Mouse (Mus musculus): ENCODE measurements around the gene Stum. TPM values are rescaled to one million over a fixed set of nuclear protein-coding genes. Genes with fewer than 3 reads are reported as not detected.

Stum gene
- polyA plus RNA-seq, 1 experiment from 2014 or later: 1.0 TPM

- Histone ChIP-seq H3K4me2 (replicated peaks; ENCODE audit: low read depth, low read length) (no peak overlapping the region), H3K27me3 (ENCODE audit: control insufficient read depth, insufficient read depth, low read length) (no peaks in the 10 kb centered on the region), H3K36me3 (ENCODE audit: control insufficient read depth, insufficient read depth, low read length) (no peaks in the 10 kb centered on the region), H3K9me3 (ENCODE audit: control insufficient read depth, low read length) (no peaks in the 10 kb centered on the region), H3K9ac (ENCODE audit: low read depth, low read length) (no peak overlapping the region), H3K27ac (ENCODE audit: low read depth, low read length) (no peak overlapping the region), H3K4me1 (replicated peaks; ENCODE audit: control insufficient read depth, insufficient read depth, low read length) (peaks cover 5% of the 10 kb centered on the region; the same call in 1 of the 2 replicates), H3K4me3 (ENCODE audit: low read depth, low read length) (no peak overlapping the region)
- 44% methylated on average over 11 of the region's 11 CpGs for WGBS
- DNase-seq (ENCODE audit: low spot score) (peak; percentile 83), ATAC-seq (ENCODE audit: low FRiP score) (no peak)
These were observed 61.1 kb downstream of the Stum start for GRCm38 (mm10) chr1:180422076-180422828.

- Histone ChIP-seq H3K4me2 (replicated peaks; ENCODE audit: low read depth, low read length) (no peak overlapping the region), H3K4me3 (ENCODE audit: low read depth, low read length) (no peak overlapping the region), H3K27ac (ENCODE audit: low read depth, low read length) (no peak overlapping the region), H3K27me3 (ENCODE audit: control insufficient read depth, insufficient read depth, low read length) (no peaks in the 10 kb centered on the region), H3K36me3 (ENCODE audit: control insufficient read depth, insufficient read depth, low read length) (no peaks in the 10 kb centered on the region), H3K9ac (ENCODE audit: low read depth, low read length) (no peak overlapping the region), H3K4me1 (replicated peaks; ENCODE audit: control insufficient read depth, insufficient read depth, low read length) (peaks cover 5% of the 10 kb centered on the region; the same call in 1 of the 2 replicates), H3K9me3 (ENCODE audit: control insufficient read depth, low read length) (no peaks in the 10 kb centered on the region)
- WGBS: 62% methylated on average over 25 of the region's 25 CpGs
- peak; percentile 11; the same call in 1 of the 2 replicates for ATAC-seq (ENCODE audit: low FRiP score)
- DNase-seq (ENCODE audit: low spot score): no peak
These were observed 62.0 kb downstream of the Stum start for GRCm38 (mm10) chr1:180421165-180421909.

GRCm38 (mm10) chr1:180420496-180421164 is 62.7 kb downstream of the Stum start:
- no peak overlapping the region for H3K4me3 ChIP-seq (ENCODE audit: low read depth, low read length)
- H3K4me2 ChIP-seq (replicated peaks; ENCODE audit: low read depth, low read length): no peak overlapping the region
- H3K9me3 ChIP-seq (ENCODE audit: control insufficient read depth, low read length): no peaks in the 10 kb centered on the region
- 28% methylated on average over 8 of the region's 8 CpGs for WGBS
- H3K4me1 ChIP-seq (replicated peaks; ENCODE audit: control insufficient read depth, insufficient read depth, low read length): peaks cover 5% of the 10 kb centered on the region; the same call in 1 of the 2 replicates
- H3K36me3 ChIP-seq (ENCODE audit: control insufficient read depth, insufficient read depth, low read length): no peaks in the 10 kb centered on the region
- H3K27me3 ChIP-seq (ENCODE audit: control insufficient read depth, insufficient read depth, low read length): no peaks in the 10 kb centered on the region
- peak; percentile 66 for ATAC-seq (ENCODE audit: low FRiP score)
- H3K27ac ChIP-seq (ENCODE audit: low read depth, low read length): no peak overlapping the region
- peak; percentile 43 for DNase-seq (ENCODE audit: low spot score)
- H3K9ac ChIP-seq (ENCODE audit: low read depth, low read length): no peak overlapping the region

DNA sequence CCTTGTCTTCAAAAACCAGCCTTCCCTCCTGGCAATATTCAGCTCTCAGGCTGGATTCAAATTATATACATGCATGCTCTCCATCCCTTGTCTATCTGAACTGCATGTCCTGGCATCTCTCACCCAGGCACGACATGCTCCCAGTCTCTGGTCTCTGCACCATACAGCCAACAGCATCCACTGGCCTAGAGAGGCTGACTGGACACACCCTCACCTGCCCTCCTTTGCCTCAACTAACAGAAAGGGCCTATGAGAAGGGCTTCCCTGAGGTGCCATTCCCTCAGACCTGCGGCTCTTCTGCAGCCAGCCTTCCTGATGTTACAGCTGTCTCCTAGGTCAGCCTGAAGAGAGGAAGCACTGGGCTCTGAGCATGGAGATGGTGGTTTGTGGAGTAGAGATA is 64.2 kb downstream of the Stum start:
- DNase-seq (ENCODE audit: low spot score) (no peak), ATAC-seq (ENCODE audit: low FRiP score) (no peak)
- Histone ChIP-seq H3K27ac (ENCODE audit: low read depth, low read length) (no peak overlapping the region), H3K4me2 (replicated peaks; ENCODE audit: low read depth, low read length) (no peak overlapping the region), H3K9ac (ENCODE audit: low read depth, low read length) (no peak overlapping the region), H3K9me3 (ENCODE audit: control insufficient read depth, low read length) (no peaks in the 10 kb centered on the region), H3K36me3 (ENCODE audit: control insufficient read depth, insufficient read depth, low read length) (no peaks in the 10 kb centered on the region), H3K4me1 (replicated peaks; ENCODE audit: control insufficient read depth, insufficient read depth, low read length) (peaks cover 5% of the 10 kb centered on the region; the same call in 1 of the 2 replicates), H3K4me3 (ENCODE audit: low read depth, low read length) (no peak overlapping the region), H3K27me3 (ENCODE audit: control insufficient read depth, insufficient read depth, low read length) (no peaks in the 10 kb centered on the region)
- 83% methylated on average over 2 of the region's 2 CpGs for WGBS

GRCm38 (mm10) chr1:180417118-180417517 is 66.2 kb downstream of the Stum start:
- no peak overlapping the region for H3K4me2 ChIP-seq (replicated peaks; ENCODE audit: low read depth, low read length)
- no peak for ATAC-seq (ENCODE audit: low FRiP score)
- WGBS: 57% methylated on average over 2 of the region's 2 CpGs

GRCm38 (mm10) chr1:180415836-180416235 is 67.5 kb downstream of the Stum start:
- H3K4me1 ChIP-seq (replicated peaks; ENCODE audit: control insufficient read depth, insufficient read depth, low read length): peaks cover under 1% of the 10 kb centered on the region; the same call in 1 of the 2 replicates
- H3K9ac ChIP-seq (ENCODE audit: low read depth, low read length): no peak overlapping the region
- no peaks in the 10 kb centered on the region for H3K27me3 ChIP-seq (ENCODE audit: control insufficient read depth, insufficient read depth, low read length)
- ATAC-seq (ENCODE audit: low FRiP score) (no peak), DNase-seq (ENCODE audit: low spot score) (no peak)
- no peak overlapping the region for H3K27ac ChIP-seq (ENCODE audit: low read depth, low read length)
- H3K9me3 ChIP-seq (ENCODE audit: control insufficient read depth, low read length): no peaks in the 10 kb centered on the region
- H3K4me3 ChIP-seq (ENCODE audit: low read depth, low read length): no peak overlapping the region
- WGBS: 87% methylated on average over 7 of the region's 7 CpGs
- H3K4me2 ChIP-seq (replicated peaks; ENCODE audit: low read depth, low read length): no peak overlapping the region
- H3K36me3 ChIP-seq (ENCODE audit: control insufficient read depth, insufficient read depth, low read length): no peaks in the 10 kb centered on the region

More at GRCm38 (mm10) chr1:180417118-180417517, 66.2 kb downstream of the Stum start:
- no peaks in the 10 kb centered on the region for H3K36me3 ChIP-seq (ENCODE audit: control insufficient read depth, insufficient read depth, low read length)
- peaks cover 5% of the 10 kb centered on the region; the same call in 1 of the 2 replicates for H3K4me1 ChIP-seq (replicated peaks; ENCODE audit: control insufficient read depth, insufficient read depth, low read length)
- DNase-seq (ENCODE audit: low spot score): no peak
- H3K4me3 ChIP-seq (ENCODE audit: low read depth, low read length): no peak overlapping the region
- H3K27ac ChIP-seq (ENCODE audit: low read depth, low read length): no peak overlapping the region
- H3K9me3 ChIP-seq (ENCODE audit: control insufficient read depth, low read length): no peaks in the 10 kb centered on the region
- no peaks in the 10 kb centered on the region for H3K27me3 ChIP-seq (ENCODE audit: control insufficient read depth, insufficient read depth, low read length)
- no peak overlapping the region for H3K9ac ChIP-seq (ENCODE audit: low read depth, low read length)

DNA sequence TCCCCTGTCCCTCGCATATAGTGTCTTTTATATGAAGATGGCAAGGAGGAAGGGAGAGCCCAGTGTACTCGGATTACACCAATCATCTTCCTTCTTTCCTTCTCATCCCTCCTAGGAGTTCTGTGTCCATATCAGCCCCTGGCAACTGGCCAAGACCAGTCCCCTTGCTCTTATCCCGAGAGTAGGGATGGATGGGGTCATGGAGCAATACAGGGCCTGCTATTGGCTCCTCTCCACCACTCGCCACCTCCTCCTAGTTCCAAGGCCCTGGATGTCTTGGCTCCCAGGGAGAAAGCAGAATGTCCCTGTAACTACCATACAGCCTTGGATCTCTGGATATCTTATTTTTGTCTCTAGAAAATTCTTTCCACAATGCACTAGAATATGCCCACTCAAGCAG is 68.2 kb downstream of the Stum start:
- WGBS: 72% methylated on average over 4 of the region's 4 CpGs
- H3K4me3 ChIP-seq (ENCODE audit: low read depth, low read length): no peak overlapping the region
- no peaks in the 10 kb centered on the region for H3K4me1 ChIP-seq (replicated peaks; ENCODE audit: control insufficient read depth, insufficient read depth, low read length)
- H3K27ac ChIP-seq (ENCODE audit: low read depth, low read length): no peak overlapping the region
- no peaks in the 10 kb centered on the region for H3K27me3 ChIP-seq (ENCODE audit: control insufficient read depth, insufficient read depth, low read length)
- H3K36me3 ChIP-seq (ENCODE audit: control insufficient read depth, insufficient read depth, low read length): no peaks in the 10 kb centered on the region
- H3K9me3 ChIP-seq (ENCODE audit: control insufficient read depth, low read length): no peaks in the 10 kb centered on the region
- no peak overlapping the region for H3K4me2 ChIP-seq (replicated peaks; ENCODE audit: low read depth, low read length)
- DNase-seq (ENCODE audit: low spot score): no peak
- ATAC-seq (ENCODE audit: low FRiP score): no peak
- no peak overlapping the region for H3K9ac ChIP-seq (ENCODE audit: low read depth, low read length)

DNA sequence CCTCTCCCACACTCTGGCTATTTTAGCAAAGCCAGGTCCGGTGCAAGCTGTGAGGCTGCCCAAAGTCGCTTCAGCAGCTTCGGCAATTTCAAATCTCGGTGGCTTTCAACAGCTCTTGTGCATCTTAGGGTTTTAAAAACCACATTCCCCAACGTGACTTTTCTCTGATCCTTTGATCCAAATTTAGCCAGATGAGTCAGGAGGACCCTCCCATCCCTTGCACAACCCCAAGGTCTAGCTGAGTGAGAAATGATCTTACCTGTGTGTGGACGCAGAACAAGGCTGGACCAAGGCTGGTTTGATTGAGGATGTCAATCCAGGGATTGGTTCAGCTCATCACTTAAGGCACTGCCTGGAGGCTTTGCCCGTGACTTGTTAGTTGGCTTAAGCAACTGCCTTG is 73.0 kb downstream of the Stum start:
- no peaks in the 10 kb centered on the region for H3K36me3 ChIP-seq (ENCODE audit: control insufficient read depth, insufficient read depth, low read length)
- H3K4me3 ChIP-seq (ENCODE audit: low read depth, low read length): no peak overlapping the region
- no peak overlapping the region for H3K27ac ChIP-seq (ENCODE audit: low read depth, low read length)
- no peak overlapping the region for H3K4me2 ChIP-seq (replicated peaks; ENCODE audit: low read depth, low read length)
- 85% methylated on average over 7 of the region's 7 CpGs for WGBS
- no peak for DNase-seq (ENCODE audit: low spot score)
- no peaks in the 10 kb centered on the region for H3K9me3 ChIP-seq (ENCODE audit: control insufficient read depth, low read length)
- H3K9ac ChIP-seq (ENCODE audit: low read depth, low read length): no peak overlapping the region
- no peak for ATAC-seq (ENCODE audit: low FRiP score)
- H3K4me1 ChIP-seq (replicated peaks; ENCODE audit: control insufficient read depth, insufficient read depth, low read length): no peaks in the 10 kb centered on the region
- H3K27me3 ChIP-seq (ENCODE audit: control insufficient read depth, insufficient read depth, low read length): no peaks in the 10 kb centered on the region

Data from hindbrain, embryonic 11.5 days (tissue).